Mouse (Mus musculus) stomach, postnatal 0 days (tissue): ENCODE results near the gene Sigmar1. TPM values are rescaled to one million over a fixed set of nuclear protein-coding genes. Genes with fewer than 3 reads are reported as not detected.
A peak's percentile ranks its signal among the peaks of the same experiment; 100 is the strongest.
"Not testable (repeated sequence)": the region's sequence is repeated elsewhere in the genome, so short reads cannot be mapped to it uniquely, and the experiment has no call there.

ENCODE experiments used
- ATAC-seq: fragments of 200-750 bp; cut with Nextera tagmentation; 2 replicates; pipeline ENCODE4 v1.8.0; 2017; ENCODE audit not compliant: low FRiP score, low TSS enrichment
- DNase-seq: peaks from one replicate; pipeline ENCODE4 v3.0.0-alpha.2; 2016; ENCODE audit warnings: low spot score
- H3K27ac ChIP-seq: fragments of 300-500 bp; sonication (generic); replicated peaks from 2 replicates; pipeline ENCODE4 v1.5.1; 2014; ENCODE audit warnings: mild to moderate bottlenecking, control low read depth
- H3K27me3 ChIP-seq: fragments of 300-500 bp; sonication (generic); 2 replicates; pipeline ENCODE4 v1.6.1; 2014; ENCODE audit warnings: low read length; ENCODE audit not compliant: control insufficient read depth, insufficient read depth
- H3K36me3 ChIP-seq: fragments of 300-500 bp; sonication (generic); 2 replicates; pipeline ENCODE4 v1.6.1; 2014; ENCODE audit warnings: low read length, mixed read lengths; ENCODE audit not compliant: control insufficient read depth, insufficient read depth
- H3K4me1 ChIP-seq: fragments of 300-500 bp; sonication (generic); replicated peaks from 2 replicates; pipeline ENCODE4 v1.6.1; 2014; ENCODE audit warnings: antibody characterized with exemption; ENCODE audit not compliant: control insufficient read depth, insufficient read depth
- H3K4me2 ChIP-seq: fragments of 300-500 bp; sonication (generic); replicated peaks from 2 replicates; pipeline ENCODE4 v1.6.1; 2014; ENCODE audit warnings: low read depth, mild to moderate bottlenecking, control low read depth, moderate library complexity
- H3K4me3 ChIP-seq: fragments of 300-500 bp; sonication (generic); 2 replicates; pipeline ENCODE4 v1.5.1; 2014; ENCODE audit warnings: low read depth, low read length, control low read depth
- H3K9ac ChIP-seq: fragments of 300-500 bp; sonication (generic); 2 replicates; pipeline ENCODE4 v1.6.1; 2014; ENCODE audit warnings: mild to moderate bottlenecking, low read length, control low read depth, mixed read lengths
- H3K9me3 ChIP-seq: fragments of 300-500 bp; sonication (generic); 2 replicates; pipeline ENCODE4 v1.6.1; 2016; ENCODE audit warnings: low read length; ENCODE audit not compliant: control insufficient read depth
- CTCF ChIP-seq: IDR thresholded peaks from 2 replicates; pipeline ENCODE4 v1.5.1; 2016; ENCODE audit warnings: antibody characterized with exemption, low read depth, mild to moderate bottlenecking, moderate library complexity
- WGBS: fragments of 180-500 bp; shearing (Covaris S2); extraction: QIAGEN DNeasy Blood & Tissue Kit; methylation state at CpG from one replicate; pipeline ENCODE4 v1.1.7; 2014; 5-methylcytosine and 5-hydroxymethylcytosine counted together
- polyA plus RNA-seq: library from polyadenylated mRNA; unstranded; fragments of >200 nt; fragmentation: Nextera tagmentation; extraction: Ambion mirVana; gene quantifications from 2 replicates; pipeline ENCODE4 v1.2.1, GENCODE M21; 2015

Sigmar1 gene
- polyA plus RNA-seq, 1 experiment from 2014 or later = 43.9 TPM

GRCm38 (mm10) chr4:41698421-41699016 lies 57.4 kb downstream of the Sigmar1 start:
- not testable (repeated sequence) for H3K9me3 ChIP-seq, ATAC-seq, H3K27me3 ChIP-seq, H3K4me1 ChIP-seq, H3K4me2 ChIP-seq, H3K36me3 ChIP-seq, DNase-seq, H3K4me3 ChIP-seq, H3K9ac ChIP-seq, H3K27ac ChIP-seq
- WGBS = 11% methylated on average over 16 of the region's 32 CpGs

GRCm38 (mm10) chr4:41696930-41697841 lies 58.8 kb downstream of the Sigmar1 start, which contains the start of gene Cntfr:
Gene Cntfr, minus strand, starts transcription at chr4:41697089.
- DNase-seq = peak; percentile 77
- H3K4me2 ChIP-seq = not testable (repeated sequence)

GRCm38 (mm10) chr4:41696452-41696851 lies 59.5 kb downstream of the Sigmar1 start:
- H3K4me3 ChIP-seq, H3K27me3 ChIP-seq, H3K9ac ChIP-seq, H3K9me3 ChIP-seq, H3K4me2 ChIP-seq, H3K27ac ChIP-seq, ATAC-seq, H3K36me3 ChIP-seq, DNase-seq, H3K4me1 ChIP-seq: not testable (repeated sequence)
- 32% methylated on average over 11 of the region's 15 CpGs for WGBS

More at GRCm38 (mm10) chr4:41696930-41697841, 58.8 kb downstream of the Sigmar1 start, which contains the start of gene Cntfr:
- not testable (repeated sequence) for H3K4me1 ChIP-seq, H3K4me3 ChIP-seq, H3K9me3 ChIP-seq, H3K27me3 ChIP-seq, H3K9ac ChIP-seq, ATAC-seq, H3K27ac ChIP-seq, H3K36me3 ChIP-seq
- 16% methylated on average over 31 of the region's 40 CpGs for WGBS
- peak; percentile 75 for TF ChIP-seq CTCF

- not testable (repeated sequence) for ATAC-seq, H3K4me1 ChIP-seq, H3K4me2 ChIP-seq, H3K27ac ChIP-seq, H3K9me3 ChIP-seq, H3K36me3 ChIP-seq, H3K27me3 ChIP-seq, DNase-seq, H3K9ac ChIP-seq, H3K4me3 ChIP-seq
- 7% methylated on average over 11 of the region's 38 CpGs for WGBS
Observed at GRCm38 (mm10) chr4:41695800-41696199, 60.2 kb downstream of the Sigmar1 start.

GRCm38 (mm10) chr4:41693511-41693910 lies 62.4 kb downstream of the Sigmar1 start:
- not testable (repeated sequence) for DNase-seq, ATAC-seq, H3K27me3 ChIP-seq, H3K4me3 ChIP-seq, H3K4me2 ChIP-seq, H3K9me3 ChIP-seq, H3K36me3 ChIP-seq, H3K27ac ChIP-seq, H3K9ac ChIP-seq, H3K4me1 ChIP-seq
- WGBS = 17% methylated on average over 4 of the region's 4 CpGs

- not testable (repeated sequence) for H3K9ac ChIP-seq, H3K27me3 ChIP-seq, DNase-seq, ATAC-seq, H3K9me3 ChIP-seq, H3K27ac ChIP-seq, H3K4me2 ChIP-seq, H3K36me3 ChIP-seq, H3K4me1 ChIP-seq, H3K4me3 ChIP-seq
- no CpG with 5 or more reads among the region's 4 CpGs for WGBS
Observed at GRCm38 (mm10) chr4:41690014-41690413, 65.9 kb downstream of the Sigmar1 start.

- not testable (repeated sequence) for H3K4me2 ChIP-seq, ATAC-seq, H3K9ac ChIP-seq, H3K36me3 ChIP-seq, DNase-seq, H3K9me3 ChIP-seq, H3K27ac ChIP-seq, H3K27me3 ChIP-seq, H3K4me3 ChIP-seq, H3K4me1 ChIP-seq
- WGBS = 50% methylated on average over 1 of the region's 1 CpGs
Observed at GRCm38 (mm10) chr4:41688562-41688961, 67.4 kb downstream of the Sigmar1 start.
